Mouse (Mus musculus) forebrain, embryonic 15.5 days (tissue): ENCODE measurements around the gene Prpf6. TPM values are rescaled to one million over a fixed set of nuclear protein-coding genes. Genes with fewer than 3 reads are reported as not detected.

Experiments
- ATAC-seq: fragments of 200-750 bp; cut with Nextera tagmentation; replicated peaks from 2 replicates; pipeline ENCODE4 v1.8.0; 2017; ENCODE audit warnings: mild to moderate bottlenecking, moderate TSS enrichment, moderate library complexity
- H3K27ac ChIP-seq: fragments of 300-500 bp; sonication (generic); replicated peaks from 2 replicates; pipeline ENCODE4 v1.5.1; 2015; ENCODE audit warnings: mild to moderate bottlenecking, inconsistent platforms
- H3K27me3 ChIP-seq: fragments of 300-500 bp; sonication (generic); 2 replicates; pipeline ENCODE4 v1.6.1; 2015; ENCODE audit warnings: inconsistent platforms
- H3K36me3 ChIP-seq: fragments of 300-500 bp; sonication (generic); 2 replicates; pipeline ENCODE4 v1.6.1; 2015; ENCODE audit warnings: mild to moderate bottlenecking, inconsistent platforms
- H3K4me1 ChIP-seq: fragments of 300-500 bp; sonication (generic); 2 replicates; pipeline ENCODE4 v1.6.1; 2015; ENCODE audit warnings: inconsistent platforms
- H3K4me2 ChIP-seq: fragments of 300-500 bp; sonication (generic); replicated peaks from 2 replicates; pipeline ENCODE4 v1.6.1; 2015; ENCODE audit warnings: mild to moderate bottlenecking, inconsistent platforms
- H3K4me3 ChIP-seq: fragments of 300-500 bp; sonication (generic); 2 replicates; pipeline ENCODE4 v1.5.1; 2015; ENCODE audit warnings: mild to moderate bottlenecking, inconsistent platforms
- H3K9ac ChIP-seq: fragments of 300-500 bp; sonication (generic); replicated peaks from 2 replicates; pipeline ENCODE4 v1.6.1; 2015; ENCODE audit warnings: mild to moderate bottlenecking, inconsistent platforms
- H3K9me3 ChIP-seq: fragments of 300-500 bp; sonication (generic); 2 replicates; pipeline ENCODE4 v1.6.1; 2016; ENCODE audit warnings: inconsistent platforms
- WGBS: fragments of 180-500 bp; shearing (Covaris S2); methylation state at CpG from one replicate; pipeline ENCODE4 v1.1.7; 2015; ENCODE audit warnings: mixed read lengths; 5-methylcytosine and 5-hydroxymethylcytosine counted together
- polyA plus RNA-seq: library from polyadenylated mRNA; unstranded; fragments of >200 nt; fragmentation: Nextera tagmentation; extraction: Ambion mirVana; gene quantifications from 2 replicates; pipeline ENCODE4 v1.2.1, GENCODE M21; 2015

The Prpf6 gene
- polyA plus RNA-seq, 1 experiment from 2014 or later = 72.1 TPM

- Histone ChIP-seq H3K27me3 (no peaks in the 10 kb centered on the region), H3K4me2 (no peak overlapping the region), H3K9ac (no peak overlapping the region), H3K9me3 (no peaks in the 10 kb centered on the region), H3K4me1 (peaks cover 15% of the 10 kb centered on the region), H3K27ac (no peak overlapping the region), H3K36me3 (peaks cover 31% of the 10 kb centered on the region), H3K4me3 (no peak overlapping the region)
- 95% methylated on average over 1 of the region's 1 CpGs for WGBS
- ATAC-seq = no peak
These were observed 93.0 kb downstream of the Prpf6 start for GRCm38 (mm10) chr2:181684713-181685112.

GRCm38 (mm10) chr2:181685686-181686085, 94.0 kb downstream of the Prpf6 start:
- H3K27me3 ChIP-seq = no peaks in the 10 kb centered on the region
- peaks cover 10% of the 10 kb centered on the region for H3K4me1 ChIP-seq
- no peak overlapping the region for H3K4me3 ChIP-seq
- no peak overlapping the region for H3K4me2 ChIP-seq
- no peak overlapping the region for H3K27ac ChIP-seq
- WGBS = 96% methylated on average over 4 of the region's 4 CpGs
- no peak for ATAC-seq
- H3K36me3 ChIP-seq = peaks cover 31% of the 10 kb centered on the region
- H3K9me3 ChIP-seq = no peaks in the 10 kb centered on the region
- H3K9ac ChIP-seq = no peak overlapping the region

GRCm38 (mm10) chr2:181687586-181687985, 95.9 kb downstream of the Prpf6 start:
- no peak overlapping the region for H3K9ac ChIP-seq
- 93% methylated on average over 8 of the region's 8 CpGs for WGBS
- no peaks in the 10 kb centered on the region for H3K9me3 ChIP-seq
- H3K27ac ChIP-seq = no peak overlapping the region
- H3K27me3 ChIP-seq = no peaks in the 10 kb centered on the region
- no peak overlapping the region for H3K4me3 ChIP-seq
- no peak for ATAC-seq
- H3K36me3 ChIP-seq = peaks cover 31% of the 10 kb centered on the region
- no peak overlapping the region for H3K4me2 ChIP-seq
- H3K4me1 ChIP-seq = peaks cover 7% of the 10 kb centered on the region

GRCm38 (mm10) chr2:181689466-181690160, 97.9 kb downstream of the Prpf6 start:
- H3K4me3 ChIP-seq = no peak overlapping the region
- no peaks in the 10 kb centered on the region for H3K9me3 ChIP-seq
- H3K27me3 ChIP-seq = no peaks in the 10 kb centered on the region
- no peak for ATAC-seq
- peaks cover 21% of the 10 kb centered on the region for H3K4me1 ChIP-seq
- H3K4me2 ChIP-seq = no peak overlapping the region
- peaks cover 29% of the 10 kb centered on the region for H3K36me3 ChIP-seq
- H3K9ac ChIP-seq = no peak overlapping the region
- WGBS = 91% methylated on average over 10 of the region's 10 CpGs
- H3K27ac ChIP-seq = no peak overlapping the region

GRCm38 (mm10) chr2:181691083-181691482, 99.4 kb downstream of the Prpf6 start:
- Histone ChIP-seq H3K4me1 (peaks cover 21% of the 10 kb centered on the region), H3K27ac (no peak overlapping the region), H3K9ac (no peak overlapping the region), H3K4me2 (no peak overlapping the region), H3K9me3 (no peaks in the 10 kb centered on the region), H3K27me3 (no peaks in the 10 kb centered on the region), H3K4me3 (no peak overlapping the region), H3K36me3 (peaks cover 25% of the 10 kb centered on the region)
- ATAC-seq = no peak
- 90% methylated on average over 6 of the region's 6 CpGs for WGBS

- Histone ChIP-seq H3K27ac (no peak overlapping the region), H3K36me3 (peaks cover 21% of the 10 kb centered on the region), H3K9me3 (no peaks in the 10 kb centered on the region), H3K4me2 (no peak overlapping the region), H3K27me3 (no peaks in the 10 kb centered on the region), H3K4me3 (no peak overlapping the region), H3K4me1 (peaks cover 21% of the 10 kb centered on the region), H3K9ac (no peak overlapping the region)
- 91% methylated on average over 4 of the region's 4 CpGs for WGBS
- ATAC-seq = no peak
These were observed 99.9 kb downstream of the Prpf6 start for GRCm38 (mm10) chr2:181691571-181691970.

- H3K4me1 ChIP-seq = peaks cover 21% of the 10 kb centered on the region
- no peaks in the 10 kb centered on the region for H3K27me3 ChIP-seq
- 0 out of 2 replicates have a peak overlapping the region, but pooled peaks have one; percentile 67 for H3K4me3 ChIP-seq
- H3K9ac ChIP-seq = no peak overlapping the region
- 81% methylated on average over 3 of the region's 3 CpGs for WGBS
- peaks cover 14% of the 10 kb centered on the region for H3K36me3 ChIP-seq
- no peaks in the 10 kb centered on the region for H3K9me3 ChIP-seq
- H3K4me2 ChIP-seq = peak overlapping the region; percentile 79
- ATAC-seq = no peak
- no peak overlapping the region for H3K27ac ChIP-seq
These were observed 100.6 kb downstream of the Prpf6 start for GRCm38 (mm10) chr2:181692304-181692703.

GRCm38 (mm10) chr2:181693339-181694280, 101.9 kb downstream of the Prpf6 start, which contains the start of gene Rgs19:
Gene Rgs19 (minus strand): TSS chr2:181693977.
- H3K9me3 ChIP-seq = no peaks in the 10 kb centered on the region
- ATAC-seq = peak; percentile 80
- peak within 1 kb of the TSS; percentile 70 for H3K9ac ChIP-seq
- H3K4me2 ChIP-seq = peak within 1 kb of the TSS; percentile 79
- H3K27me3 ChIP-seq = no peaks in the 10 kb centered on the region
- peaks cover 6% of the 10 kb centered on the region; the same call in 1 of the 2 replicates for H3K36me3 ChIP-seq
- under 1% methylated on average over 73 of the region's 75 CpGs for WGBS
- peaks cover 21% of the 10 kb centered on the region for H3K4me1 ChIP-seq
- peak within 1 kb of the TSS; percentile 25 for H3K27ac ChIP-seq
- peak within 1 kb of the TSS; percentile 67 for H3K4me3 ChIP-seq

GRCm38 (mm10) chr2:181694581-181694980, 102.9 kb downstream of the Prpf6 start:
- Histone ChIP-seq H3K27me3 (no peaks in the 10 kb centered on the region), H3K4me1 (peaks cover 21% of the 10 kb centered on the region), H3K27ac (no peak overlapping the region), H3K36me3 (no peaks in the 10 kb centered on the region), H3K9ac (no peak overlapping the region), H3K4me2 (0 out of 2 replicates have a peak overlapping the region, but pooled peaks have one; percentile 79), H3K9me3 (no peaks in the 10 kb centered on the region), H3K4me3 (peak overlapping the region; percentile 67; the same call in 1 of the 2 replicates)
- ATAC-seq = no peak
- 87% methylated on average over 3 of the region's 3 CpGs for WGBS

GRCm38 (mm10) chr2:181695776-181696175, 104.1 kb downstream of the Prpf6 start:
- no peak for ATAC-seq
- Histone ChIP-seq H3K9ac (no peak overlapping the region), H3K9me3 (no peaks in the 10 kb centered on the region), H3K27me3 (no peaks in the 10 kb centered on the region), H3K4me2 (no peak overlapping the region), H3K4me1 (peaks cover 21% of the 10 kb centered on the region), H3K4me3 (no peak overlapping the region), H3K27ac (no peak overlapping the region), H3K36me3 (no peaks in the 10 kb centered on the region)
- 73% methylated on average over 1 of the region's 1 CpGs for WGBS

GRCm38 (mm10) chr2:181696801-181697420, 105.2 kb downstream of the Prpf6 start:
- no peaks in the 10 kb centered on the region for H3K36me3 ChIP-seq
- ATAC-seq = no peak
- 79% methylated on average over 33 of the region's 33 CpGs for WGBS
- H3K27me3 ChIP-seq = no peaks in the 10 kb centered on the region
- no peak overlapping the region for H3K4me3 ChIP-seq
- no peaks in the 10 kb centered on the region for H3K9me3 ChIP-seq
- H3K4me2 ChIP-seq = no peak overlapping the region
- peaks cover 20% of the 10 kb centered on the region for H3K4me1 ChIP-seq
- H3K27ac ChIP-seq = no peak overlapping the region
- H3K9ac ChIP-seq = no peak overlapping the region

- Histone ChIP-seq H3K9me3 (no peaks in the 10 kb centered on the region), H3K27ac (no peak within 1 kb of the TSS), H3K4me1 (peaks cover 7% of the 10 kb centered on the region), H3K27me3 (no peaks in the 10 kb centered on the region), H3K4me2 (no peak within 1 kb of the TSS), H3K36me3 (no peaks in the 10 kb centered on the region), H3K4me3 (no peak within 1 kb of the TSS), H3K9ac (no peak within 1 kb of the TSS)
- ATAC-seq = no peak
- 37% methylated on average over 5 of the region's 5 CpGs for WGBS
These were observed 106.6 kb downstream of the Prpf6 start, which contains the start of gene Lkaaear1 for GRCm38 (mm10) chr2:181698241-181698640. Gene Lkaaear1 (minus strand): TSS chr2:181698442.
